ENCODE assay signal across 27 mouse cellular contexts in the genomic region with DNA sequence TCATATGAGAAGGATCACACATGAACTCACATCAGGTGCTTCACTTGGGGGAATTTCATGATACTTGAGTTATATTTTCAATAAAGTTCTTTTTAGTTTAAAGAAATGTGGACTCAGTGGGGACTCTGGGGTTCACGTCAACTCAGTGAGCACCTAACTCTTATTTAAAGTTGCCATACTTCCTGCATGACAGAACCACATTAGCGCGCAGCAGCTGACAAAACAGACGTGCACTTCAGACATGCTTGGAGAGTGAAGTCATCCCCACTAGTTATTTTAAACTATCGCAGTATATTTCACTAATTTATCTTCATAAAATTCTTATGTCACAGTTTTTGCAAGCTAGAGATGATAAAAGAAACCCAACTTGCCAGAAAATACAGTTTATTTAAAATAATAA.
DNase-seq lines count a peak whose midpoint lies in the region; ATAC-seq lines count a peak whose summit lies in the region.
"Had no signal": no experiment of that assay in that cellular context is flagged by ENCODE, and none has a peak within 500 bp of the region (broad histone marks: within the 10 kb centered on the region; RNA-seq: fewer than 3 reads in every experiment).

No protein-coding gene starts in this region.

- ATAC-seq in embryonic facial prominence, embryonic 11.5 days (replicated peaks; ENCODE audit: insufficient number of reproducible peaks, low FRiP score, low TSS enrichment, low read depth): no peak
- peak; percentile 77 for ATAC-seq in heart, embryonic 16.5 days (replicated peaks; ENCODE audit: extremely low read depth, insufficient read depth, low FRiP score)
- peak; percentile 52; the same call in 1 of the 2 replicates for ATAC-seq in lung, embryonic 15.5 days (ENCODE audit: borderline replicate concordance, extremely low read depth, low FRiP score, low TSS enrichment)
- ATAC-seq: CD4-positive, CD25-positive, alpha-beta regulatory T cell, adult 4 months; forebrain, embryonic 15.5 days had no signal

- no peaks in the 10 kb centered on the region for H3K4me1 ChIP-seq in embryonic facial prominence, embryonic 11.5 days (ENCODE audit: control insufficient read depth, insufficient read depth, low read length)
- peaks cover 12% of the 10 kb centered on the region for H3K4me1 ChIP-seq in embryonic facial prominence, embryonic 10.5 days
- H3K4me1 ChIP-seq in heart, embryonic 16.5 days (ENCODE audit: control insufficient read depth, insufficient read depth, low read length): peaks cover 5% of the 10 kb centered on the region; the same call in 1 of the 2 replicates
- 0 out of 2 replicates have a peak, but pooled peaks cover 2% of the 10 kb centered on the region for H3K4me1 ChIP-seq in lung, embryonic 15.5 days
- H3K4me1 ChIP-seq: forebrain, embryonic 15.5 days; hindbrain, embryonic 15.5 days; liver, embryonic 15.5 days; megakaryocyte, embryonic 14.5 days; neural tube, embryonic 15.5 days had no signal

- 58% methylated on average over 5 of the region's 5 CpGs for whole genome bisulfite sequencing in embryonic facial prominence, embryonic 11.5 days
- 74% methylated on average over 5 of the region's 5 CpGs for WGBS in embryonic facial prominence, embryonic 10.5 days
- WGBS in heart, embryonic 16.5 days: 22% methylated on average over 5 of the region's 5 CpGs
- 23% methylated on average over 5 of the region's 5 CpGs for WGBS in lung, embryonic 15.5 days

- H3K27me3 ChIP-seq in embryonic facial prominence, embryonic 11.5 days (ENCODE audit: control insufficient read depth, insufficient read depth, low read length): no peaks in the 10 kb centered on the region
- no peaks in the 10 kb centered on the region for H3K27me3 ChIP-seq in embryonic facial prominence, embryonic 10.5 days (replicated peaks; ENCODE audit: low read depth, poor library complexity, severe bottlenecking)
- no peaks in the 10 kb centered on the region for H3K27me3 ChIP-seq in heart, embryonic 16.5 days (ENCODE audit: control insufficient read depth, insufficient read depth, low read length)
- H3K27me3 ChIP-seq in lung, embryonic 15.5 days: no peaks in the 10 kb centered on the region
- H3K27me3 ChIP-seq: embryonic facial prominence, embryonic 15.5 days; forebrain, embryonic 15.5 days; hindbrain, embryonic 15.5 days; liver, embryonic 15.5 days; megakaryocyte, embryonic 14.5 days; neural tube, embryonic 15.5 days had no signal

- no peak overlapping the region for H3K4me2 ChIP-seq in embryonic facial prominence, embryonic 11.5 days (ENCODE audit: low read depth, low read length)
- no peak overlapping the region for H3K4me2 ChIP-seq in heart, embryonic 16.5 days (ENCODE audit: low read depth, low read length)
- H3K4me2 ChIP-seq in lung, embryonic 15.5 days: no peak overlapping the region
- H3K4me2 ChIP-seq: embryonic facial prominence, embryonic 15.5 days; forebrain, embryonic 15.5 days; hindbrain, embryonic 15.5 days; liver, embryonic 15.5 days; neural tube, embryonic 15.5 days had no signal

- no peak overlapping the region for H3K4me3 ChIP-seq in embryonic facial prominence, embryonic 11.5 days (ENCODE audit: low read depth, low read length)
- H3K4me3 ChIP-seq in embryonic facial prominence, embryonic 10.5 days: no peak overlapping the region
- H3K4me3 ChIP-seq in heart, embryonic 16.5 days (ENCODE audit: low read length): no peak overlapping the region
- no peak overlapping the region for H3K4me3 ChIP-seq in lung, embryonic 15.5 days
- H3K4me3 ChIP-seq: embryonic facial prominence, embryonic 15.5 days; forebrain, embryonic 15.5 days; hindbrain, embryonic 15.5 days; limb, embryonic 10.5 days; liver, embryonic 15.5 days; megakaryocyte, embryonic 14.5 days; neural tube, embryonic 15.5 days had no signal

- peak; percentile 44 for DNase-seq in embryonic facial prominence, embryonic 11.5 days (ENCODE audit: low spot score)
- no peak for DNase-seq in embryonic facial prominence, embryonic 10.5 days (ENCODE audit: low spot score)
- DNase-seq in heart, adult 8-10 months (ENCODE audit: low spot score): no peak
- DNase-seq in lung, postnatal 25 days (ENCODE audit: low spot score): no peak
- DNase-seq in mesoderm, embryonic 11.5 days (ENCODE audit: low read depth, low spot score): peak; percentile 53
- DNase-seq in MN1 (ENCODE audit: low spot score): no peak
- DNase-seq: adrenal gland, postnatal 25 days; cerebellum, adult 8-10 months; gastrocnemius, postnatal 10 days; kidney, adult 2 months; kidney, postnatal 14 days; liver; lung, postnatal 36 days; midbrain, embryonic 14.5 days; right cerebral cortex, adult 18-20 months; right cerebral cortex, postnatal 4 days; thymus, postnatal 14 days had no signal

- no peak overlapping the region for H3K27ac ChIP-seq in embryonic facial prominence, embryonic 11.5 days (replicated peaks; ENCODE audit: low read depth, low read length)
- no peak overlapping the region for H3K27ac ChIP-seq in embryonic facial prominence, embryonic 10.5 days (replicated peaks)
- H3K27ac ChIP-seq in heart, embryonic 16.5 days (ENCODE audit: low read length): peak overlapping the region; percentile 65; the same call in 1 of the 2 replicates
- no peak overlapping the region for H3K27ac ChIP-seq in lung, embryonic 15.5 days
- H3K27ac ChIP-seq: embryonic facial prominence, embryonic 15.5 days; forebrain, embryonic 15.5 days; hindbrain, embryonic 15.5 days; limb, embryonic 10.5 days; liver, embryonic 15.5 days; neural tube, embryonic 15.5 days had no signal

- no peaks in the 10 kb centered on the region for H3K36me3 ChIP-seq in embryonic facial prominence, embryonic 11.5 days (replicated peaks; ENCODE audit: control insufficient read depth, insufficient read depth, low read depth, low read length)
- H3K36me3 ChIP-seq in embryonic facial prominence, embryonic 10.5 days (replicated peaks): no peaks in the 10 kb centered on the region
- H3K36me3 ChIP-seq in heart, embryonic 16.5 days (ENCODE audit: control insufficient read depth, insufficient read depth): 0 out of 2 replicates have a peak, but pooled peaks cover 2% of the 10 kb centered on the region
- H3K36me3 ChIP-seq in lung, embryonic 15.5 days: no peaks in the 10 kb centered on the region
- H3K36me3 ChIP-seq: embryonic facial prominence, embryonic 15.5 days; forebrain, embryonic 15.5 days; hindbrain, embryonic 15.5 days; limb, embryonic 10.5 days; liver, embryonic 15.5 days; neural tube, embryonic 15.5 days had no signal

- H3K9me3 ChIP-seq in embryonic facial prominence, embryonic 11.5 days (replicated peaks; ENCODE audit: control insufficient read depth, low read length): no peaks in the 10 kb centered on the region
- H3K9me3 ChIP-seq in embryonic facial prominence, embryonic 10.5 days: no peaks in the 10 kb centered on the region
- no peaks in the 10 kb centered on the region for H3K9me3 ChIP-seq in heart, embryonic 16.5 days (replicated peaks; ENCODE audit: control insufficient read depth, low read length)
- no peaks in the 10 kb centered on the region for H3K9me3 ChIP-seq in lung, embryonic 15.5 days
- H3K9me3 ChIP-seq: embryonic facial prominence, embryonic 15.5 days; forebrain, embryonic 15.5 days; hindbrain, embryonic 15.5 days; limb, embryonic 10.5 days; liver, embryonic 15.5 days; megakaryocyte, embryonic 14.5 days; neural tube, embryonic 15.5 days had no signal

- no peak overlapping the region for H3K9ac ChIP-seq in embryonic facial prominence, embryonic 11.5 days (replicated peaks; ENCODE audit: low read length)
- H3K9ac ChIP-seq in heart, embryonic 16.5 days (ENCODE audit: low read length): no peak overlapping the region
- no peak overlapping the region for H3K9ac ChIP-seq in lung, embryonic 15.5 days
- H3K9ac ChIP-seq: embryonic facial prominence, embryonic 15.5 days; forebrain, embryonic 15.5 days; hindbrain, embryonic 15.5 days; liver, embryonic 15.5 days; neural tube, embryonic 15.5 days had no signal

Comparison
In these comparisons a context has a peak if more than half of its experiments do, and no peak if none do; other contexts are left out.
1. DNase-seq: peak in embryonic facial prominence, embryonic 11.5 days (single experiment) and mesoderm, embryonic 11.5 days (single experiment); none in embryonic facial prominence, embryonic 10.5 days (single experiment), heart, adult 8-10 months (single experiment), lung, postnatal 25 days (single experiment) and MN1 (single experiment).